Mouse (Mus musculus) thymus, postnatal 25 days (tissue): ENCODE results near the gene Nucks1.

Experiments
- DNase-seq: peaks from one replicate; pipeline ENCODE4 v3.0.0; 2022

Gene Nucks1

DNA sequence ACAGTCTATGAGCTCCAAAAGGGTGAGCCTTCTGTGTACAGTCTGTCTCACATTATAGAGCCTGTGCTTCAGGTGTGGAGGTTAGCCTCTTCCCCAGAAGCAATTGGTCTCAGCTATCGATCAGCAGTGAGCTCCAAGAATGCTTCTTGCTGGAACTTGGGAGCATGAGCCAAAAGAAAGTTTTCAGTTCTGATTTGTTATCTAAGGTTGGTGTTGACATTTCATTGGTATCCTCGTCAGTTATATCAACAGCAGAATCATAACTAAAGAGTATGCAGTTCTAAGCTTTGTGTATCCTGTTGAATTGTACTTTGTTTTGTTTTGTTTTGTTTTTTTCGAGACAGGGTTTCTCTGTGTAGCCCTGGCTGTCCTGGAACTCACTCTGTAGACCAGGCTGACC, 11.8 kb downstream of the Nucks1 start:
- no peak for DNase-seq

- no peak for DNase-seq
Measured at GRCm38 (mm10) chr1:131933471-131933870, 23.1 kb downstream of the Nucks1 start.

DNA sequence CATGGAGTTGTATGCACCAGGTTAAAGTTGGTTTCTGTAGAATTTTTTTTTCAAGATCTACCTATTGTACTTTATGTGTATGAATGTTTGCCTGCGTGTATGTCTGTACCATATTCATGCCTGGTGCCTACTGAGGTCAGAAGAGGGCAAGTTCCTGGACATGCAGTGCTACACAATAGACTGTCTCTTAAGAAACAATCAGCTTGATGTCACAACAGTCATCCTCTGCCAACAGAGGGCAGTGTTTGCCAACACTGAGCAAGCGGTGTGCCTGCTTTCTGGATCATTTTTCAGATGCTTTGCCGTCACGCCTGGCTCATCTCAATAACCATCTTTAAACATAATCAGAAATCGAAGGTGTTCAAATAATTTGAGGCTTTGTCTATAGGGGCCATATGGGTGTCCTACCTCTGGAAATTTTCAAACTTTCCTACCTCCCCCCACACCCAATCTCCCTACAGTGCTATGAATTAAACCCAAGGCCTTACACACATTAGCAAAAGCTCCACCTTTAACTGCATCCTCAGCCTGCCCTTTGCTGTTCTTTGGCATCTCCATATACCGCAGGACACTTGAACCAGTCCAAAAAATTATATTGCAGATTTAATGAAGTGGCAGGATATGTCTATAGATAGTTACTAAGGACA, 27.4 kb downstream of the Nucks1 start:
- peak; percentile 68 for DNase-seq

- no peak for DNase-seq
Measured at GRCm38 (mm10) chr1:131938811-131939210, 28.5 kb downstream of the Nucks1 start.

GRCm38 (mm10) chr1:131940711-131941244, 30.4 kb downstream of the Nucks1 start:
- no peak for DNase-seq

DNA sequence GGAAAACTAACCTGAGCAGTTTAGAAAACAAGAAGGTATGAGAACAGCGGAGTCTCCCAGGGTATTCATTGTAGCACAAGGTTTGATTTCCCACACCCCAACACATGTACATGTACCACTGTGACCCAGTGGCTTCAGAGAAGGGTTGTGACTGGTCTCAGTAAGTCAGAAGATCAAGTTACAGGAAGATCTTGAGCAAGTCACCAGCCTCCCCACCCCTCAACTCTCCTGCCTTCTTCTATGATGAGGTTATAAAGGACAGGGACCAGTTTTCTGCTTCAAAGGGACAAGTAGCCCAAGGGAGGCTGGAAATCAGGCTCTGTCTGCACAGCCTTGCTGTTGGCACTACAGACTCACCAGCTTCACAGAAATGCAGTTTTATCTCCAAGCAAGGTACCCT, 31.2 kb downstream of the Nucks1 start:
- DNase-seq, result no peak

DNA sequence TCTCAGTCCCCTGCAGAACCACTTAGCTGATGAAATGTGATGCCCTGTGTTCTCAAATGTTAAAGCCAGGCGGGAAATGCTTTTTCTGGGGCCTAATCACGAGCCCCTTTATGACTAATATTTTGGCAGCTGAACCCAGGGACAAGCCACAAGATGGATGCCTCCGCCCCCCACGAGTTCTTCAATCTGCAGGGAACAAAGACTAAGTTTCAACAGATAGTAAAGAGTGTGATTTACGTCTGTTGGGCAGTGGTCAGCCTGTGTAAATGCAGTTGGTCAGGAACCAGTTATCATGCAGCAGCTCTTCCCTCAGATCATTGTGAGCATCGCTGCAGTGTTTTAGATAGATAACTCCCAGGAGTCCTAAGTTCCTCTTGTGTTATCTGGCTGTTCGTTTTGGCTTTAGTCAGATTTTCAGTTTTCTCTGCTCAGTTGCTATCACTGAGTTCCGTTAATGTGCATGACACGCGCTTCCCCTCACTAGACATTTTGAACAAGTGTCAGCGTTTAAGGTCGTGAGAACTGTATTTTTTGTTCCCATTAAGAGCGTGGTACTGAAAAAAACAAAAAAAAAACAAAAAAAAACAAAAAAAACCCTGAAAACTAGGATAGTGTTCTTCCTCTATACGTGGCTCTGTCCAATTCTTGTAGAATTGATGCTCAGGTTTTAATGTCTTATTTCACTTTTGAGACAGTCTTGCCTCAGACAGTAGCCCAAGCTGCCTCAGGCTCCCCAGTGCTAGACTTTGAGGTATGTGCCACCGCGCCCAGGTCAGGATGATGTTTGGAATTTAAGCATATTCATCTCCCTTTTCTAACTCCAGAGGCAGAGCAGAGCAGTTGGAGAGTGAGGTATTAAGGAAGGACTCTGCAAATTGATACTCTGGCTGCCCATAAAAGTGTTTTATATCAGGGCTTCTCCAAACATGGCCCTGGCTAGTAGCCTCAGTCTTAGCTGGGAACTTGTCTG, 32.6 kb downstream of the Nucks1 start:
- DNase-seq, result no peak

DNA sequence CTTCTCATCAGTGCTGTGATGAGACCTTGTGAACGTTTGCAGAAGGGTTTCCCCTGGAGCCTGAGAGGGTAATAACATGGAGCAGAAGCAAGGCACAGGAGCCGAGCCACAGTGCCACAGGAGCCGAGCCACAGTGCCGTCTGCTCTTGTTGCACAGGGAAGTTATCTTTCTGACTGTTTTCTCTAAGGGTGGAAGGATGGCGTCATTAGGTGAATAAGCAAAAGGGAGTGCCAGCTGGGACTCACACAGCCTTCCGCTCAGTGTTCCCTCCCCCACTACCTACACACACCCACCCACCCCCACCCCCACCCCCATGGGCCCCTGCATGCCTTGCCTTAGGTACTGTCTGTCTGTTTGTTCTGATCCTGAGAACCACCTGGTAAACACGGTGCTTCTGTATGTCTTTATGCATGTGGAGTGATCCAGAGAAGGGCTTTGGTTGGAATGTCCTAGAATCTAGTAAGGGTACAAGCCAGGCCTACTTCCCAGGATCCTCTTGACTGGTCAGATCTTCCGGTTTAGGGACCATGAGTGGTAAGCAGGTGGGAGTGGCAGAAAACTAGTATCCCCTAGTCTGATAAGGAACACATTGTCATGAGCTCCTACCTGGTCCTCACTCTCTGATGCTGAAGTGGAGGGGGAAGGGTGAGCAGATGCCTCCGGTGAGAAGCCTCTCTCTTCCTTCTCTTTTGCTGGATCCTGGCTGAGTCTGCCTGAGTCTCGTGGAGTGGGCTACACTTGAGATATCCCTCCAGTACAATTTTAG, 35.5 kb downstream of the Nucks1 start:
- no peak for DNase-seq

DNA sequence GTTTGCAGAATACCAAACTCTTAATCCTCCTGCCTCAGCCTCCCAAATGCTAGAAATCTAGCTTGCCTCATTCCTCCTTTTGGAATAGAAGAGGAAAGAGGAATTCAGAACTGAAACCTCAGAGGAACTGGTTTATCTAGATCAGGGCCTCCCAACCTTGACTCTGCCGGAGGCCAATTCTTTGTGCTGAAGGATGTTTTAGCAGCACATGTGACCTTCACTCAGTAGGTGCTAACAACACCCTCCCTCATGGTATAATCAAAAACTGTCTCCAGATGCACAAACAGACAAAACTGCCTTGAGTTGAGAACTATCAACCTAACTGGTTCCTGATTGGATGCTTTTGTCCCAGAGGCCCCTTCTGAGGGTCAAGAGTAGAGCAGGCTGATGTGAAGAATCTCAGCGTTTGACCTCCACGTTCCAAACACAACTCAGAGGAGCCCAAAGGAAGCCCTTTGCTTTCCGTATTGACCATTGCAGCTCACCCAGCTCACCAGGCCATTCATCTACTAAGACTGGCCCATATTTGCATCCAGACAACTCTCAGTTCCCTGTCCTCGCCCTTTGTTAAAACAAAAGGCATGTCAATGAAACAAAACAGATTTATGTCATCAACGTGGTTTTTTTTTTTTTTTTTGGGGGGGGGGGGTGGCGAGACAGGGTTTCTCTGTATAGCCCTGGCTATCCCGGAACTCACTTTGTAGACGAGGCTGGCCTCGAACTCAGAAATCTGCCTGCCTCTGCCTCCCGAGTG, 36.3 kb downstream of the Nucks1 start:
- no peak for DNase-seq

DNA sequence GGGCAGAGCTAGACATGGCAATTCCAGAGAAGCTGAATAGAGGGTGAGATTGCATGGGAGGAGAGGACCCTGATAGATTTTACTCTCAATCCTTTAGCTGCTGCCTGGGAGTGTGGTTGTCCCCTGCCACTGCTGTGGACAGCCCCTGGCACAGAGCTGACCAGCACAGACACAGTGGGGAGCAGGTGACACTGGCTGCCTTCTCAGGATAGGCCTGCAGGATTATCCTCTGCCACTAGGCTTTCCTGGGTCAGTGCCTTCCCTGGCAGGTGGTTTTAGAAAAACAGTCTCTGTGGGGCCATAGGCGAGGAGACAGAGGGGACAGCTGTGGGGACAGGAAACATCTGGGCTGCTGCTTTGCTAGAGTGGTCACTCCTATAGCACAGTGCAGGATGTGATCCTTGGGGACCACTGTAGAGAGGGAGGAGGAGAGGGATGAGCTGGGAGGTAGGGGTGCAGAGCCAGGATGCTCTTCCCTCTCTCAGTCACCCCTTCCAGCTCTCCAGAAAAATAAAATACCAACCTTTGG, 37.7 kb downstream of the Nucks1 start:
- DNase-seq, result no peak

DNA sequence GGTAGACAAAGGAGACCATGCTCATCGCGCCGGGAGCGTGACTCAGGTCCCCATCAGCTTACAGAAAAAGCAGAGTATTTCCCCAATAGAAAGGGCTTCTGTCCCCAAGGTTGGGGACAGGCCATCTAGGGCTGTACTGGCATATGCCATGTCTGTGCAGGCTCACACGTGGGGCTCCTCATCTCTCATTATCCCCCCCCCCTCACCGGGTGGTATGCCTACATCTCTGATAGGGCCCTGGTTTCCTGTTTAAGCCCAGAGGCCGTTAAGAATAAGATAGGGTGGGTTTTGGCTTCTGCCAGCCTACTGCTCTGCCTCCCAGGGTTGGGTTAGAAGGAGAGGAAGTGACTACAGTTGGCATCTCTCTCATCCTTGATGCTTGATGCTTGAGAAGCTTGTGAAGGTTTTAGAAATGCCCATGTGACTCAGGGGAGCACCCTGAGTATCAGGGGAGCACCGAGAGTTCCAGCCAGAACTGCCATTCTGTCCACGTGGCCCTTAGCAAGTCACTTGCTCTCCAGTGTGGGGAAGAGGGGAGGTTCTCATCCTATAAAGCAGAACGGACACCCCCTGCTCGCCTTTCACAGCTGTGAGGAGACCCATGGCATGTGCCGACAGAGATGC, 44.0 kb downstream of the Nucks1 start:
- DNase-seq, result peak; percentile 36

DNA sequence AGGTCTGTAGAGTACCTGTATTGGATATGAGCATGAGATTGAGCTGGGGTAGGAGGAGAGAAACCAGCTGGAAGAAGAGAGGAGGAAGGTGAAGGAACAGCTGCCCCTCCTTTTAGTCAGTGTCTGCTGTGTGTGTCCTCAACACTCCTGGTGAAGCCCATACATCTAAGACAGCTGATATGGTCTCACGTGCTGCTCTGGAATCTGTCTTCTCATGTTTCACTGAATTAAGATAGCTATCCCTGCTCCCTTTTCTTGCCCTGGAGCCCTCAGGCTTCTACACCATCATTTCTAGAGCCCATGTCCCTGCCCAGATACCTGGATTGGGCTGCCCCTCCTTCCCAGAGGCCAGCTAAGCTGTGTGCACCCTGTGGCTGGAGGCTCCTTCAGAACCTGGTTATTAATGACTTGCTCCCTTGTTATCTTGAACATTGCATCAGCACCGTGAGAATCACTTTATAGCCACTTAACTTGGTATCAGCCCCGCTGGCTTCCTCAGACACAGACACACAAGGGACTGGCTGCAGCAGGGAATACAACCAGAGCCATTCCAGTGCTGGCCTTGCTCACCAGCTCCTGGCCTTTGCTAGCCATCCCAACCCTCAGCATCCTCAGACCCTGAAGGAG, 44.9 kb downstream of the Nucks1 start:
- DNase-seq, result no peak

GRCm38 (mm10) chr1:131957416-131957815, 47.1 kb downstream of the Nucks1 start:
- no peak for DNase-seq

DNA sequence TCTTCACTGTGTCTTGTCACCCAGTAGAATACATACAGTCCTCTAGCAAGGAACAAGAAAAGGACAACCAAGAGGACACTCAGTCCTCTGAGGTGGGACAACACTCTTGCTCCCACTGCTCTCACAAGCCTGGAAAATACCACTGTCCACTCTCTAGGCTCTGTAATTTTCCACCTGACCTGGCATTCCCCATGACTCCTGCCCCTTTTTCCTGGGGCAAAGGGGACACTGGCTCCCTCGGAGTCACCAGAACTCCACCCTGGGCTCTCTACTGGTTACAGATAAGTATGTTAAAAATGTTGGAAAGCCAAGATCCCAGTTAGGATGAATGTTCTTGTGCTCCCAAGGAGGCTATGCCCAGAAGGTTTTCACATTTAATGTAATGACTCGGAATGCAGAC, 50.7 kb downstream of the Nucks1 start:
- DNase-seq, result no peak

DNA sequence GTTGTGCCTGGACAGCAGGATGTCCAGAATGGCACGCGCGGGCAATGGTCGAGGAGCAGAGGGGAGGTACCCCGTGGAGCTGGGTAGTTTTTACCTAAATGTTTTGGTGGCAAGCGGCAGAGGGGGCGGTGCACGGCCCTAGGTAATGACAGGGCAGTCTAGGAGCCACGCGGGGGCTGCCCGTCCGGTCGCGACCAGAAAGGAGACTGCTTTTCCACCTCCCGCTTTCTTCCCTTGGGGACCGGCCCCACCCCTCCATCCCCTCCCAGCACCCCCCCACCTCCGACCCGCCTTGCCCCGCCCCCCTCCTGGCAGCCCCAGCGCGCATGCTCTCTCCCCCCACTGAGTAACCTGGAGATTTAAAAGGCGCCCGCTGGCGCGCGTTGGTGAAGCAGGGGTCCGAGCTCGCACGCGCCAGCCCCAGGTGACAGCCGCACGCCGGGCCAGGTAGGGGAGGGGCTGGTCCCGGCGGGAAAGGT, 52.3 kb downstream of the Nucks1 start, which contains the start of gene Slc45a3:
Slc45a3 (plus strand) TSS at position 362 of the 479 bp plus-strand sequence.
- DNase-seq, result no peak

DNA sequence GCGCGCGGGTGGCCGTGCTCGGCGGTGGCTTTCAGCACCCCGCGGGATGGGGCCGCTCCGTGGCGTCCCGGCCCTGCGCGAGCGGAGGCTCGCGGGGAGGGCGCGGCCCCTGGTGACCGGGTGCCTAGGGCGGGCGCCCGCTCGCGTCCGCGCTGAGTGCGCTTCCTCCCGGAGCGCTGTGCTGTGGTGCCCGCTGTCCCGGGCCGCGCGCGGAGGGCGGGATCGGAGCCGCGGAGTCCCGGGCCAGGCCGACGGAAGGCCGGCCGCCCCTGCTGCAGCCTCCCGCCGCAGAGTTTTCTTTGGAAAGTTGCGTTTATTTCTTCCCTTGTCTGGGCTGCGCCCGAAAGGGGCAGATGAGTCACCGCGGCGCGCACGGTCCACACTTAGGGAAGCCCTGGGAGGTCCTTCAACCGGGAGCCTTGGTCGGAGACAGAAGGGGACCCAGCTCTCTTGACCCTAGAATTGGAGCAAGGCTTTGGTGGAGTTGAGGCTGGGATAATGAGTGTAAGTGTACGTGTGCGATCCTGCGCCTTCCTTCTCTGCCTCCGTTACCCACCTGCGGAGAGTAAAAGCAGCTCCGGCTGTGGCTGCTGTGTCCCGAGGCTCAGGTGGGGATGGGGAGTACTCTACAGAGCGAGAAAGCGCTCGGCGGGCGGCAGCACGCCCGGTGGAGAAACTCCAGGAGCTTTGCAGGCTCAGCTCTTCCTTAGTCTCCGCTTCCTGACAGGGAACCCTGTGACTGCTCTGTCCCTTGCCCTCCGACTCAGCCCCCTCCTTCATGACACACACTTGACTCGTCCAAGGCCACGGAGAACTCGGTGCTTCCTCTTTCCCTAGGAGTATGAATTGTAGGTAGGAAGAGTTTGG, 53.0 kb downstream of the Nucks1 start:
- peak; percentile 41 for DNase-seq

DNA sequence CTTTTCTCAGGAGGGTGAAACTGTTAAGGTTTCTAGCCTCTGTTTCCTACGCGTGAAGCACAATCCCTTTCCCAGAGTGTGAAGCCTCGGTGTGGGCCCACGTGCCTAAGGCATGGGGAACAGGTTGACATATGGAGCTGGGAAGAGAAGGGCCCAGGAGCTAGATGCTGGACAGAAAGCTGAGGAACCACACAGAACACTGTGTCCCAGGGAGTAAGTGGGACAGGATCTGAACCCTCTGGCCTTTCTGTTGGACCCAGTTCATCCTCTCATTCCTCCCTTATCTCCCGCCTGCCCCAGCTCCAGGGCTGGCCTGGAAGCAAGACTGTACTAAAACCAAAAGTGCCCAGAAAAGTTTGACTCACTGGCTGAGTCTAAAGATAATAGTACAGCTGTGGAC, 53.8 kb downstream of the Nucks1 start:
- no peak for DNase-seq

GRCm38 (mm10) chr1:131964580-131964979, 54.2 kb downstream of the Nucks1 start:
- no peak for DNase-seq

DNA sequence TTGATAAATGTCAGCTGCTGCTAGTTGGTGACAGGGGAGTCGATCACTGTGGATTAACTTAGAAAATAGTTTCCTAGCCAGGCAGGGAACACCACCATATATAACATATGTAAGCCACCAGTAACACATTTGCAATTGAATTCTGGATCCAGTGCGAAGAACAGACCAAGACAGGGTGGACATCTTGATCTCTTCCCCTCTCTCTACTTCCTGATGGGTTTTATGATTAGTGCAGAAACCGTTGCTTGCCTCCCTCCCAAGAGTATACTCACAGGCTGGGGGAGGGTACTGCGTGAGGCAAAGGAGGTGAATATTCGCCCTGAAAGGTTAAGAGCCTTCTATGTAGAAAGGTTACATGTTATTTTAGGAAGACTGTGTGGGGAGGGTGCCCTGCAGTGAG, 55.5 kb downstream of the Nucks1 start:
- DNase-seq, result no peak

- DNase-seq, result no peak
Measured at GRCm38 (mm10) chr1:131967336-131967735, 57.0 kb downstream of the Nucks1 start.
